Mouse (Mus musculus) macrophage (primary cell): ENCODE results near the gene Fam136a. TPM values are rescaled to one million over a fixed set of nuclear protein-coding genes. Genes with fewer than 3 reads are reported as not detected.
A peak's percentile ranks its signal among the peaks of the same experiment; 100 is the strongest.

ENCODE experiments used
- H3K27ac ChIP-seq: fragments of 350-480 bp; formaldehyde crosslinking; 2 replicates; pipeline ENCODE4 v1.9.0; 2021
- H3K36me3 ChIP-seq: fragments of 350-480 bp; formaldehyde crosslinking; 2 replicates; pipeline ENCODE4 v1.9.0; 2021; ENCODE audit errors: inconsistent target
- H3K4me3 ChIP-seq: fragments of 350-480 bp; formaldehyde crosslinking; 2 replicates; pipeline ENCODE4 v1.9.0; 2021; ENCODE audit errors: inconsistent target
- H3K79me2 ChIP-seq: fragments of 350-480 bp; formaldehyde crosslinking; 2 replicates; pipeline ENCODE4 v1.9.0; 2021; ENCODE audit errors: inconsistent target
- WGBS: methylation state at CpG from one replicate; pipeline ENCODE4 v1.1.7; 2026; ENCODE audit warnings: inconsistent platforms; ENCODE audit not compliant: missing documents; 5-methylcytosine and 5-hydroxymethylcytosine counted together
- polyA plus RNA-seq: library from polyadenylated mRNA; stranded (reverse); fragments of 250-400 nt; gene quantifications from 3 replicates; pipeline ENCODE4 v1.2.4, GENCODE M21; 2018; ENCODE audit warnings: inconsistent platforms

Fam136a gene
- polyA plus RNA-seq, 1 experiment from 2014 or later, result 14.4 TPM

- Histone ChIP-seq H3K27ac (peak overlapping the region; percentile 62), H3K4me3 (peak overlapping the region; percentile 79), H3K36me3 (peaks cover under 1% of the 10 kb centered on the region; the same call in 1 of the 2 replicates), H3K79me2 (peaks cover 25% of the 10 kb centered on the region)
- 1% methylated on average over 14 of the region's 14 CpGs for WGBS
Observed at GRCm38 (mm10) chr6:86397257-86397980, 32.0 kb downstream of the Fam136a start.

- Histone ChIP-seq H3K79me2 (peaks cover 18% of the 10 kb centered on the region), H3K27ac (no peak overlapping the region), H3K36me3 (no peaks in the 10 kb centered on the region), H3K4me3 (no peak overlapping the region)
- WGBS, result 100% methylated on average over 2 of the region's 2 CpGs
Observed at GRCm38 (mm10) chr6:86398986-86399385, 33.5 kb downstream of the Fam136a start.

- peaks cover 12% of the 10 kb centered on the region for H3K79me2 ChIP-seq
- no peak overlapping the region for H3K27ac ChIP-seq
- WGBS, result 90% methylated on average over 2 of the region's 2 CpGs
- H3K4me3 ChIP-seq, result no peak overlapping the region
- H3K36me3 ChIP-seq, result no peaks in the 10 kb centered on the region
Observed at GRCm38 (mm10) chr6:86399995-86400394, 34.5 kb downstream of the Fam136a start.

GRCm38 (mm10) chr6:86400972-86401371 is 35.5 kb downstream of the Fam136a start:
- H3K36me3 ChIP-seq, result no peaks in the 10 kb centered on the region
- peak overlapping the region; percentile 14; the same call in 1 of the 2 replicates for H3K4me3 ChIP-seq
- WGBS, result 6% methylated on average over 9 of the region's 9 CpGs
- H3K79me2 ChIP-seq, result peaks cover 14% of the 10 kb centered on the region
- no peak overlapping the region for H3K27ac ChIP-seq

GRCm38 (mm10) chr6:86402681-86403607 is 37.5 kb downstream of the Fam136a start:
- 51% methylated on average over 10 of the region's 12 CpGs for WGBS
- Histone ChIP-seq H3K79me2 (peaks cover 34% of the 10 kb centered on the region), H3K4me3 (peak overlapping the region; percentile 75)

GRCm38 (mm10) chr6:86403728-86404099 is 38.3 kb downstream of the Fam136a start:
- H3K27ac ChIP-seq, result peak overlapping the region; percentile 79

More at GRCm38 (mm10) chr6:86402681-86403607, 37.5 kb downstream of the Fam136a start:
- Histone ChIP-seq H3K36me3 (no peaks in the 10 kb centered on the region), H3K27ac (no peak overlapping the region)

GRCm38 (mm10) chr6:86404100-86404861 is 38.8 kb downstream of the Fam136a start, which contains the start of gene Tia1:
Tia1 (plus strand) TSS chr6:86404219.
- 1% methylated on average over 61 of the region's 62 CpGs for WGBS

More at GRCm38 (mm10) chr6:86403728-86404099, 38.3 kb downstream of the Fam136a start:
- Histone ChIP-seq H3K79me2 (peaks cover 41% of the 10 kb centered on the region), H3K4me3 (peak overlapping the region; percentile 75), H3K36me3 (no peaks in the 10 kb centered on the region)
- under 1% methylated on average over 12 of the region's 15 CpGs for WGBS

GRCm38 (mm10) chr6:86404996-86405395 is 39.5 kb downstream of the Fam136a start:
- WGBS, result 0% methylated on average over 11 of the region's 11 CpGs
- Histone ChIP-seq H3K36me3 (no peaks in the 10 kb centered on the region), H3K4me3 (peak overlapping the region; percentile 75), H3K79me2 (peaks cover 54% of the 10 kb centered on the region), H3K27ac (peak overlapping the region; percentile 79)

More at GRCm38 (mm10) chr6:86404100-86404861, 38.8 kb downstream of the Fam136a start, which contains the start of gene Tia1:
- H3K79me2 ChIP-seq, result peaks cover 47% of the 10 kb centered on the region
- no peaks in the 10 kb centered on the region for H3K36me3 ChIP-seq
- H3K4me3 ChIP-seq, result peak within 1 kb of the TSS; percentile 75
- H3K27ac ChIP-seq, result peak within 1 kb of the TSS; percentile 79

GRCm38 (mm10) chr6:86406306-86406705 is 40.9 kb downstream of the Fam136a start:
- Histone ChIP-seq H3K79me2 (peaks cover 67% of the 10 kb centered on the region), H3K36me3 (no peaks in the 10 kb centered on the region), H3K27ac (no peak overlapping the region), H3K4me3 (no peak overlapping the region)

GRCm38 (mm10) chr6:86418711-86419110 is 53.3 kb downstream of the Fam136a start:
- H3K79me2 ChIP-seq, result no peaks in the 10 kb centered on the region
- WGBS, result 22% methylated on average over 6 of the region's 6 CpGs
- H3K27ac ChIP-seq, result no peak overlapping the region
- H3K36me3 ChIP-seq, result peaks cover 34% of the 10 kb centered on the region
- no peak overlapping the region for H3K4me3 ChIP-seq

- H3K36me3 ChIP-seq, result peaks cover 39% of the 10 kb centered on the region
- H3K27ac ChIP-seq, result no peak overlapping the region
- H3K79me2 ChIP-seq, result no peaks in the 10 kb centered on the region
- H3K4me3 ChIP-seq, result no peak overlapping the region
- WGBS, result 79% methylated on average over 3 of the region's 3 CpGs
Observed at GRCm38 (mm10) chr6:86419239-86419638, 53.8 kb downstream of the Fam136a start.
